Mouse (Mus musculus): Measurements from ENCODE around the gene Foxd4.

- TF ChIP-seq CTCF (IDR thresholded peaks at IDR 0.05; ENCODE audit: low read depth) (peak; percentile 84), EP300 (IDR thresholded peaks at IDR 0.05; ENCODE audit: low read depth) (no peak)
Observed at GRCm38 (mm10) chr19:24885504-24885903, 15.5 kb downstream of the Foxd4 start.
